Mouse (Mus musculus): ENCODE measurements around the gene Ckmt1.

DNA sequence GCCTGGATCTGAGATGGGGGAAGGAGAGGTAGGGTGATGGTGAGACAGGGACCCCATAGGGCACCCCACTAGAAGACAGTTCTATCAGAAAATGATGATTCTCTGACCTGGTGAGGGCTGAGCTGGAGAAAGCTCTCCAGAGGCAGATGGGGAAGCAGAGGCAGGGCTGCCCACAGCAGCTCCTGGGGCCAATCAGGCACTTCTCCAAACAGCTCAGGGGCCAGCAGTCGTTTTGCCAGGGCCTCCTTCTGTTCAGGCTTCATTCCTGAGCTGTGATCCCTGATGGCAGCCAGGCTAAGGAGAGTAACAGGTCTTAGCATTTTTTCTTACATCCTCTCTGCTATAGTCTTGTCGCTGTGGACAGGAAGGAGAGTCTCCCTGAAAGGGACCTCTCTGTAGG is 17.3 kb downstream of the Ckmt1 start:
- TF ChIP-seq POLR2A (IDR thresholded peaks at IDR 0.05; ENCODE audit: insufficient read length, low read depth) (no peak), USF1 (IDR thresholded peaks at IDR 0.05; ENCODE audit: low read depth) (no peak), MYOG (IDR thresholded peaks at IDR 0.05; ENCODE audit: control insufficient read depth in 1 of 3, insufficient read depth in 1 of 3, insufficient read length in 2 of 3, low read depth in 2 of 3) (no peak)
